Mouse (Mus musculus): ENCODE measurements around the gene Lbhd2. TPM values are rescaled to one million over a fixed set of nuclear protein-coding genes. Genes with fewer than 3 reads are reported as not detected.

The Lbhd2 gene
- total RNA-seq, 2 experiments from 2014 or later: 1.2 to 1.9 TPM

- DNase-seq (ENCODE audit: low spot score in 2 of 2): no peak
- intact Hi-C loops (cut with DNase I): no loop called here
Observed at GRCm38 (mm10) chr12:111396997-111397396, 9.6 kb upstream of the Lbhd2 start.

DNA sequence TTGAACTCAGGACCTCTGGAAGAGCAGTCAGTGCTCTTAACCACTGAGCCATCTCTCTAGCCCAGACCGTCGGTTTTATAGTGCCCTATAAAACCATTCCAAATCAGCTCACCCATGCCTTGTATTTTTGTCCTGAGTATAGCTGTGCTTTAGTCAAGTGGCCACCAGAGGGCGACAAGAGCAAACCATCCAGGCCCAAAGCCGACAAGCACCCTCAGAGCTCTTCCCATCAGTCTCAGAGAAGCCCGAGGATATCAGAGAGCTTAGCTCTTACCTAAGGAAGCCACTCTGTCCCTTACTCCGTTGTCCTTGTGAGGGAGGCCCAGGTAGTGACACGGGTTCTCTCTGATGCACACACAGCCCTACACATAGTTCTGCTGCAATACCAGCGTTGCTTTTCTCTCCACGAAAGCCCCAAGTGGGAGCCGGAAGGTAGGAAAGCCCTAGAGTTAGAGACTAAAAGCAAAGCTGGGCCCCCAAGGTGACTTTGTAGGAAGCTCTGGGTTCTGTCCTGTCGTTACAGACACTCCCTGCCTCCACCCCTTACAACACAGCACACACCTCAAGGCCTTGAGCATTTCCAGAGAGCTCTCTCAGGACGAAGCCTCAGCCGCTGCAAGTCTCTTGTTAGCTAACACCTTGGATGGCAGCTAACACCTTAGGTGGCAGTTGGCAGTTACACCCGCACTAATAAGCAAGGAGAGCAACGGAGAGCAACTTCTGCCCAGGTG is 5.0 kb upstream of the Lbhd2 start:
- intact Hi-C loops (cut with DNase I): no loop called here
- peak; percentile 67 to 75 for DNase-seq (ENCODE audit: low spot score in 2 of 2)

- no peak for DNase-seq (ENCODE audit: low spot score in 2 of 2)
- intact Hi-C loops (cut with DNase I): no loop called here
Observed at GRCm38 (mm10) chr12:111404880-111405279, 1.7 kb upstream of the Lbhd2 start.

- DNase-seq (ENCODE audit: low spot score in 2 of 2): no peak
- intact Hi-C loops (cut with DNase I): no loop called here
Observed at GRCm38 (mm10) chr12:111409583-111409982, 3.0 kb downstream of the Lbhd2 start.

- DNase-seq (ENCODE audit: low spot score in 2 of 2): no peak
- intact Hi-C loops (cut with DNase I): no loop called here
Observed at GRCm38 (mm10) chr12:111411631-111412355, 5.2 kb downstream of the Lbhd2 start.

DNA sequence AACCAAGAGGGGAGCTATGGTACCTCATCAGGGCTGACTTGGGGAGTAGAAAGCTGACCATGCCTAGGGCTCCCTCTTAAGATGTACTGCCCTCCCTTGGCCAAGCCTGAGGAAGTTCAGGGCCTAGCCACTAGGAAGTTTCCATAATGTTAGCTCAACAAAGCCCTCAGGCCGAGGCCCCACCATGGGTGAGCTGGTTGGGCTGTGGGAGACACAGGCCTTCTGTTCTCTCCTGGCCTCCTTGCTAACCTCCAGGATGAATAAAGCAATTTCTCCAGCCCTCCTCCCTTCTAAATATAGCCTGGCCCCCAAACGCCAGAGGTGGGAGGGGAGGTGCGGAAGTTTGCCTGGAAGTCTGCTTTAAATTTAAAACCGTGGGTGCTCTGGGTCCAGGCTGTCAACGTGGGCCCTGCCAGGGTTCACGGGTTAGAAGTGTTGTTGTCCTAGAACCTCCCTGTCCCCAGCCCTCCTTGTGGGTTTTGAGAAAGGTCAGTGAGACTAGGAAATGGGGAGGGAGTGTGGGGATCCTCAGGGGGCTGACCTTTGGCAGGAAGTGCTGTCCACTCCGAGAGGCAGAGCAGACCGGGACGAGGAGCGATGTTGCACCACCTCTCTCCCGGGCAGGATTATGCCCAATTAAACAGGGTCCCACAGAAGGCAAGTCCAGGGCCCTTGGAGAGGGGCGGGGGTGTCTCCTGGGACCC is 6.1 kb downstream of the Lbhd2 start:
- intact Hi-C loops (cut with DNase I): no loop called here
- no peak for DNase-seq (ENCODE audit: low spot score in 2 of 2)

- intact Hi-C loops (cut with DNase I): no loop called here
- DNase-seq (ENCODE audit: low spot score in 2 of 2): peak; percentile 85
Observed at GRCm38 (mm10) chr12:111413300-111413699, 6.7 kb downstream of the Lbhd2 start.

DNA sequence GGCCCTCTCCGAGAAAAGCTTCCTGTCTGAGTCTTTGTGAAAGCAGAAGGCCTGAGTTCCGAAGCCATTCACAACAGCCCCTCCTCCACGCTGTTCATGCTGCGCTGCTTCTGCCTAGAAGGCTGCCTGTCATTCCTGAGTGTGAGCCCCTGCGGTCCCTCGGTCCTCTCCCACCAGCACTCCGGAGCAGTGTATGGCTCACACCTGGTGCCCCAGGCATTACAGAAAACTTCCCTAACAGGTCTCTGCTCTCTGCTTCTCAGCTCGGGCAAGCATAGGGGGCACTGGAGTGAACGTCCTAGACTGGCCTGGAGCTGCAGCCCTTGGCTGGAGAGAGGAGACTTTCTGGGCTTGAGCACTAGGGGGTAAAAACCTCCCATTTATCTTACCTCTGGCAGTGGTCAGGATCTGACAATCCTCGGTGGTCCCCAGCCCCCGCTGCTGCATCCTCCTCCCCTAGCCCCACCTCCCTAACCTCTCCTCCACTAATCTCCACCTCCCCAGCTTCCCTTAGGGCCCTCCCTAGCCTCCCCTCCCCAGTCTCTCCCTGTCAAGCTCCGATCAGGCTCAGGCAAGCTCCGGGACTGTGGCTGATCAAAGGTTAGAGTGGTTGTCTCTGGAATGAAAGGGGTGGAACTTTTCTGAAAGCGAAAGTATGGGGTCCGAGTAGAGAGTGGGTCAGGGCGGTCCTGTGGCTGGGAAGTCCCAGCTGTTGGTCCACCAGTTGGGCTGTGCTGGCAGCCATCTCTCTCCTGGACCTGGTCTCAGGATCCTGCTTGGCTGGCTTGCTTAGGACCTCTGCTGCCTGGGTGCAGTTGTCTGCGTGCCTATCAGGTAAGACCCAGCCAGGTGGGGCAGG is 10.5 kb downstream of the Lbhd2 start, which contains the start of gene Exoc3l4:
Exoc3l4 (plus strand) TSS at position 97 of the 859 bp plus-strand sequence.
- intact Hi-C loops (cut with DNase I): no loop called here
- DNase-seq (ENCODE audit: low spot score in 2 of 2): no peak

- intact Hi-C loops (cut with DNase I): loop anchor here (10.0 kb wide), 1 partner anchor 225 kb away; no protein-coding TSS in a partner anchor
- no peak for DNase-seq (ENCODE audit: low spot score in 2 of 2)
Observed at GRCm38 (mm10) chr12:111419918-111420317, 13.3 kb downstream of the Lbhd2 start.

DNA sequence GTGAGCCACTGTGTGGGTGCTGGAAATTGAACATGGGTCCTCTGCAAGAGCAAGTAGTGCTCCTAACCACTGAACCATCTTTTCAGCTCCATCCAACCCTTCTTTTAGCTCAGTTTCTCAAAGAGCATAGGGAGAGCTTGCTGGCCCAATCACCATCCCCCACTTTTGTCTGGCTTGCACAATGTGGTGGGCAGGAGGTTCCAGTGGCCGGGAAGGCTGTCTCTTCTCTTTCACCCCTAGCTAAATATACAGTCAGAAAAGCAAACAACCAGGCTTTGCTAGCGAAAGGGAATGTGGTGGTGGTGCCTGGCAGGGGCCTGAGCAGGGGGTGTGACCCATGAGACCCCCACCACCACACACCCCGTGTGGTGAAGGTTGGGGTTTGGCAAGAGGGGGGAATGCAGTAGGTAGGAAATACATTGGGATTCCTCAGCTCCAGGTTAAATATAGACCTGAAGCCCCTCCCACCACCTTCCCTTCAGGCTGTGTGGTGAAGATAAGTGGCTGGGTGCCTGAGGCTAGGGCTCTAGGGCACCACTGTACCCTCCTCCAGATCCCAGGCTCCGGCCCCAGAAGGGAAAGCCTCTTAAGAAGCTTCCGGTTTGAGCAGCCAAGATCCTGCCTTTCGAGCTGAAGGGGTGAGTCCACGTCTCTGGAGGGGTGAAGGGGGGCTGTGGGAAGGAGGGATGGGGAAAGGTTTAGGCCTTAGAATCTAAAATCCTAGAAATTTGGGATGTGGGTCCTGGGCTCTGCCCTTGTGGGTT is 14.5 kb downstream of the Lbhd2 start:
- DNase-seq (ENCODE audit: low spot score in 2 of 2): no peak
- intact Hi-C loops (cut with DNase I): loop anchor here (10.0 kb wide), 1 partner anchor 224 kb away; no protein-coding TSS in a partner anchor

- intact Hi-C loops (cut with DNase I): loop anchor here (10.0 kb wide), 1 partner anchor 222 kb away; no protein-coding TSS in a partner anchor
- no peak for DNase-seq (ENCODE audit: low spot score in 2 of 2)
Observed at GRCm38 (mm10) chr12:111422852-111423251, 16.2 kb downstream of the Lbhd2 start.

- DNase-seq (ENCODE audit: low spot score in 2 of 2): no peak
Observed at GRCm38 (mm10) chr12:111423570-111424129, 17.0 kb downstream of the Lbhd2 start.

DNA sequence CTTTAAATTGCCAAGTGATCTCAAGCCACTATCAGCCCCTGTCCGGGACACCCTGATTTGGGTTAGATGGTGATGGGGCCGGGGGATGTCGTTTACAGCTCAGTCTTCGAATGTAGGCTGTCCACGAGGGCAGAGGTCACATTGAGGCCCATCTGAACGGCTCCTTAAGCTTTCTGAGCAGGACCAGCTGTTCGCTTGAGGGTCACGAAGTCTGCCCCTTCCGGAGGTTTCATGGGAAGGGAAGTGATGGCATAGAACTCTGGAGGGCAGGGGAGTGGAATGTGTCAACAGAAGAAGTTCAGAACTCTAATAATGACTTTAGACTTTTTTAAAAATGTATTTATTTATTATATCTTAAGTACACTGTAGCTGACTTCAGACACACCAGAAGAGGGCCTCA is 17.9 kb downstream of the Lbhd2 start:
- no peak for DNase-seq (ENCODE audit: low spot score in 2 of 2)

More at GRCm38 (mm10) chr12:111423570-111424129, 17.0 kb downstream of the Lbhd2 start:
- intact Hi-C loops (cut with DNase I): loop anchor here (10.0 kb wide), 1 partner anchor 221 kb away; no protein-coding TSS in a partner anchor

GRCm38 (mm10) chr12:111425258-111425657 is 18.6 kb downstream of the Lbhd2 start:
- peak; percentile 71 to 80 for DNase-seq (ENCODE audit: low spot score in 2 of 2)
- intact Hi-C loops (cut with DNase I): loop anchor here (10.0 kb wide), 1 partner anchor 220 kb away; no protein-coding TSS in a partner anchor

More for the DNA sequence above, 17.9 kb downstream of the Lbhd2 start:
- intact Hi-C loops (cut with DNase I): loop anchor here (10.0 kb wide), 1 partner anchor 220 kb away; no protein-coding TSS in a partner anchor

DNA sequence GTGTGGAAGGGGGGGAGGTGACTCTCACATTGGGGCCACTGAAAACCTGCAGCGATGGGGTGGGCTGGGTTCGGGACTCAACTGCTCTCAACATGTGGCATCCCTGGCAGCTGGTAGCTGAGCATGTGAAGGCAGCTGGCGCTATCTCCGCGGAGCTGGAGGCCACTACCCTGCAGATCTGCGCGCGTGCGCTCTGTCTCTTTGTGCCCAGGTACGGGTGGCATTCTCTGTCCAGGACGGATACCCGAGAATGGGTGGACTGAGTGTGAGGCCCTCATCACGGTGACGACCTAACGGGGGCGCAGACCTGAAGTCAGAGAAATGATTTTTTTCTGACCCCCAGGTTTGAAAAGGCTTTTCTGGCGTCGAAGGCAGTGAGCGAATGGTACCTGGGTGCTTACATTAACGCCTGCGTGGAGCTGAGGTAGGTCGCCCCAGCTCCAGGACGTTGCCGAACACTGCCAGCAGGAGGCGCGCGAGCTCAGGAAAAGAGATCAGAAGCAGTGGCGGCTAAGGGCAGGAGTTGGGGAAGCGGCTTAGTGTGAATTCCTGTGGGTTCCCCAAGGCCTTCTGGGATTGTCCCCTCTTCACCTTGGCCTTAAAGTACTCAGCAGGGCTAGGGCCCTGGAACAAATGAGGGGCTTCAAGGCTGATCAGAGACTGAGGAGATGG is 19.3 kb downstream of the Lbhd2 start:
- peak; percentile 87 to 89 for DNase-seq (ENCODE audit: low spot score in 2 of 2)
- intact Hi-C loops (cut with DNase I): loop anchor here (1.0 to 10.0 kb wide), 3 partner anchors 33 to 219 kb away; no protein-coding TSS in a partner anchor

- intact Hi-C loops (cut with DNase I): loop anchor here (2.0 to 10.0 kb wide), 2 partner anchors 77 to 217 kb away; no protein-coding TSS in a partner anchor
Observed at GRCm38 (mm10) chr12:111427438-111428113, 21.0 kb downstream of the Lbhd2 start.

DNA sequence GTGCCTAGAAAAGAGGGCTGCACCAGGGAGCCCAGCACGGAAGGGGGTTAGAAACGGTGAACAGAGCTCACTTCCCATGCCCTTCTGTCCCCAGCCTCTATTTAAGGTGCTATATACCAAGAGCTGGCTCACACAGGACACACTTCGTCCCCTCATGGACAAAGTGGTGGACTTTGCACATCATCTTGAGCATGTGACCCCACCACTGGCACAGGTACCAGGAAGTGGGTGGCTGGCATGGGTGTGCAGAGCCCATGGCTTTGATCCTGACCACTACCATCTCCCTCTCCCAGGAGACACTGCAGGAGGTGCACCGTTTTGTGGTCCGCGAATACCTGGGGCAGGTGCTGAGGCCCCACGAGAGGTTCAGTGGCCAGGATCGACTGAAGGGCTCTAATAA is 21.8 kb downstream of the Lbhd2 start:
- intact Hi-C loops (cut with DNase I): loop anchor here (10.0 kb wide), 1 partner anchor 216 kb away; no protein-coding TSS in a partner anchor
- no peak for DNase-seq (ENCODE audit: low spot score in 2 of 2)

More at GRCm38 (mm10) chr12:111427438-111428113, 21.0 kb downstream of the Lbhd2 start:
- no peak for DNase-seq (ENCODE audit: low spot score in 2 of 2)
